Mouse (Mus musculus) layer of hippocampus, adult 9-10 months (tissue): ENCODE results near the gene Ppm1h.

Experiments
- DNase-seq: peaks from one replicate; pipeline ENCODE4 v3.0.0; 2022; ENCODE audit warnings: low spot score

The Ppm1h gene

GRCm38 (mm10) chr10:122979356-122979755 is 300.8 kb downstream of the Ppm1h start:
- no peak for DNase-seq

- DNase-seq, result no peak
Observed at GRCm38 (mm10) chr10:122980123-122980522, 301.6 kb downstream of the Ppm1h start.

- DNase-seq, result no peak
Observed at GRCm38 (mm10) chr10:122982909-122983578, 304.5 kb downstream of the Ppm1h start.

- DNase-seq, result no peak
Observed at GRCm38 (mm10) chr10:122983579-122984530, 305.3 kb downstream of the Ppm1h start.

- no peak for DNase-seq
Observed at GRCm38 (mm10) chr10:122984531-122985251, 306.1 kb downstream of the Ppm1h start.

- DNase-seq, result no peak
Observed at GRCm38 (mm10) chr10:122985252-122985514, 306.6 kb downstream of the Ppm1h start.

GRCm38 (mm10) chr10:122985515-122986319 is 307.2 kb downstream of the Ppm1h start:
- no peak for DNase-seq

- DNase-seq, result no peak
Observed at GRCm38 (mm10) chr10:122986320-122987225, 308.0 kb downstream of the Ppm1h start.

- no peak for DNase-seq
Observed at GRCm38 (mm10) chr10:122987671-122988128, 309.1 kb downstream of the Ppm1h start.

- no peak for DNase-seq
Observed at GRCm38 (mm10) chr10:122988372-122988771, 309.8 kb downstream of the Ppm1h start.

- no peak for DNase-seq
Observed at GRCm38 (mm10) chr10:122989916-122990315, 311.4 kb downstream of the Ppm1h start.

GRCm38 (mm10) chr10:122990606-122991005 is 312.0 kb downstream of the Ppm1h start:
- DNase-seq, result no peak

- peak; percentile 68 for DNase-seq
Observed at GRCm38 (mm10) chr10:122991053-122991452, 312.5 kb downstream of the Ppm1h start.

- no peak for DNase-seq
Observed at GRCm38 (mm10) chr10:122991648-122992047, 313.1 kb downstream of the Ppm1h start.

GRCm38 (mm10) chr10:122994402-122995107 is 316.0 kb downstream of the Ppm1h start:
- no peak for DNase-seq
